Mouse (Mus musculus): ENCODE measurements around the gene Mtg1.

Gene Mtg1

GRCm38 (mm10) chr7:140137135-140138020 lies at the start of gene Mtg1:
TSS of gene Mtg1 (plus strand) at chr7:140137564.
- peak; percentile 96 to 98 for DNase-seq

- no peak for DNase-seq
Observed at GRCm38 (mm10) chr7:140090601-140091000, 46.8 kb upstream of the Mtg1 start.

- DNase-seq, result no peak
Observed at GRCm38 (mm10) chr7:140092924-140093528, 44.3 kb upstream of the Mtg1 start, which contains the start of gene Prap1. TSS of gene Prap1 (plus strand) at chr7:140093395.

- no peak for DNase-seq
Observed at GRCm38 (mm10) chr7:140094954-140095353, 42.4 kb upstream of the Mtg1 start.

GRCm38 (mm10) chr7:140095556-140095955 lies 41.8 kb upstream of the Mtg1 start:
- no peak for DNase-seq

GRCm38 (mm10) chr7:140096055-140096454 lies 41.3 kb upstream of the Mtg1 start:
- no peak for DNase-seq

GRCm38 (mm10) chr7:140098466-140098865 lies 38.9 kb upstream of the Mtg1 start:
- no peak for DNase-seq

- no peak for DNase-seq
Observed at GRCm38 (mm10) chr7:140101498-140101897, 35.9 kb upstream of the Mtg1 start.

DNA sequence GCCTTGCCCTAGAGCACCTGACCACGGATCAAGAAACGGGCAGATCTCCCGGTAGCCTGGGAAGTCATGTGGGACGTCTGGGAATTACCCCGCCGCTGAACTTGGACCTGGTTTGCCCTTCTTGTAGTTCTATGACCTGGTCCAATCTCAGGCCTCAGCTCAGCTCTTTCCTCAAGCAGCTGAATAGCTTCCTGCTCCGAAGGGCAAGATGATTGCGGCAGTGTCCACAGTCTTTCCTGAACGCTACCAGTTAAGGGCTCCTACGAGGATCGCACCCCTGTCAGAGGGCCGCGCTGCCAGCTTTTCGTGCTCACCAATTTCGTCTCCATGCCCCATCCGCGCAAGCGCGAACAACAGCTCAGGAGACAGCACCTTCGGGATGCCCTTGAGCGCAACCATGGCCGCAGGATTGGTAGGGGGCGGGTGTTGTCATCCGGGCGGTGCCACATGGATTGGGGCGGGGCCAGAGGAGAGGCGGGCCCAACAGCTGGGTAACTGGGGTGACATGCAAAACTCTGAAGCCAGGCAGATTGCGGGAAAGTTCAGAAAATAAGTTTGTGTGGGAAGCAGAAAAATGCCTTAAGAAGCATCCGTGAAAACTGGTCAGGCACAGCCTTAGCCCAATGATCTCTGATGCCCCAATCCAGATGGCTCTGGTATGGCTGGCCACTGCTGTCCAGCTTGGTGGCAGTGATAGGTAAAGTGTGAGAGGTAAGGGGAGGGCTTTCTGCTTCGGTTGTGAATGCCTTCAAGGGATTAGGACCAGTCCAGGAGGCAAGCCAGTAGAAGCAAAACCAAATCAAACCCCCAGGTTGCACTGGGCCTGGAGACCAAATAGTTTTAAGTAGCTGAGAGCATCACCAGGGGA lies 35.1 kb upstream of the Mtg1 start, which contains the start of gene Fuom:
Fuom (minus strand) TSS at position 449 of the 868 bp plus-strand sequence.
- DNase-seq, result peak; percentile 84 to 85

DNA sequence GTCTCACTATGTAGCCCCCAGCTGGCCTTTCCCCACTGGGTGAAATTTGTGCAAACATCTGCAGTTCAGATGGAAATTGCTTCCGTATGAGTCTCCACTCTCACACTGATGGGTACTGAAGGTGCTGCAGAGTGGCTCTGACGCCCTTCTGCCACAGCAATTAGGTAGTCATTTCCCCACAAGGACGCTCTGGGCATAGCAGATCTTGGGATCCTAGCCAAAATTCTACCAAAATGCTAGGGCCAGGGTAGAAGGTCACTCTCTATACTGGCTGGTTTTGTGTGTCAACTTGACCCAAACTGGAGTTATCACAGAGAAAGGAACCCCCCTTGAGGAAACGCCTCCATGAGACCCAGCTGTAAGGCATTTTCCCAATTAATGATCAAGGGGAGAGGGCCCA lies 33.4 kb upstream of the Mtg1 start:
- no peak for DNase-seq

- DNase-seq, result no peak
Observed at GRCm38 (mm10) chr7:140111943-140112342, 25.4 kb upstream of the Mtg1 start.

DNA sequence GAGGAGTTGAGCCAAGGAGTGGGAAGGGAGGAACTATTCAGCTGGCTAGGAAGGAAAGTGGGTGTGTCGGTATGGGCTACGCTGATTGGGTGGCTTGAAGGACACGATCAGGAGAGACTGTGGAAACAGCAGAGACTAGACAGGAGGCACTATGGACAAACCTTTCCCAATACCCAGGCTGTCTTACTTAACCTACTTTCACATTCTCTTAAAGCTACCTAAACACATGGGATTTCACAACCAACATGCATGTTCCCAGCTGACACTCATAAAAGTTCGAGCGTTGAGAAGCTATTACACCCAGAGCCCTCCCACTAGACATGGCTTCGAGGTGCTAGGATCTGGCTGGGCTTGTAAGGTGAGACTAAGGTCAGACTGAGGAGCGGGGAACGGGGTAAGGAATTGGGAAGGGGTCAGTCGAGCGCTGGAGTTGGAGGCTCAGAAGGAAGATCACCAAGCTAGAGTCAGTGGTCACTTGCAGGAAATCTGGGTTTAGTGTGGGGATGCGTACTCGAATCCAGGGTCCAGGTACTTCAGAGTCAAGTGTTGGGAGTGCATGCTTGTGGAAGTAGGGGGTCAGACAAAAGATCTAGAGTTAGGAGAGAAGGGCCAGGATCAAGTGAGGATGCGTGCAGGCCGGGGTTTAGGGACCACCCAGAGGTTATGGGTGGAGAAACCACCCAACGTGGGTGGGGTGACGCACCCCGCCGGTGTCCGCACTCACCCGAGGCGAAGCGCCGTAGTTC lies 21.6 kb upstream of the Mtg1 start, which contains the start of gene Paox:
Paox (plus strand) TSS at position 217 of the 746 bp plus-strand sequence.
- peak in 1 of 2 experiments; percentile 9 for DNase-seq

DNA sequence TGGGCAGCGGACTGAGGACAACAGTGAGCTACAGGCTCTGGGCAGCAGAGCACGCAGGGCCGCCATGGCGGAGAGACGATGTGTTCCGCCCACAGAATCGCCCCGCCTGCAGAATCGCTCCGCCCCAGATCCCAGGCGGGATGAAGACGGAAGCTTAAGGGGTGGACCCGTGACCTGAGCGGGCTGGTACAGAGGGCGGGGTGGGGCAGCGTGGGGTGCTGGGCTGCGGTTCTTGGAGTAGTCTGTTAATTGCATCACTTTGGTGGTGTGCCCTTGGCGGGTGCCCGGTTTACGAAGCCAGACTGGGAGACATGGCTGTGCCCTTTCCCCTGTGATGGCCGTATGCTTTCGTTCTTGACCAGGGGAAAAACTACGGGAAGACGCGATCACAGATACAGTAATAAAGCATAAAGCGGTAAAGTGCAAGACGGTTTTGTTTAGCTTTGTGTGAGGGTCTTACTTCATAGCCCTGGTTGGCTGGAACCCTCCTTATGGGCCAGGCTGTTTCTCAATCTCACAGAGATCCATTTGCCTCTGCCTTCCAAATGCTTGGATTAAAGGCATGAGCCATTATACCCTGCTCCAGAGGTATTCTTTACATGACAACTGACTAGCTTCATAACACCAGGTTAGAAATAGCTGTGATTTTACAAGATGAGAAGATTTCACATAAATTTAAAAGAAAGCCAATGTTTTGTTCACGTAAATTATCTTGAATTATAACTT lies 20.9 kb upstream of the Mtg1 start, which contains the start of gene Echs1:
Echs1 (minus strand) TSS at position 148 of the 726 bp plus-strand sequence.
- DNase-seq, result peak; percentile 90 to 92

DNA sequence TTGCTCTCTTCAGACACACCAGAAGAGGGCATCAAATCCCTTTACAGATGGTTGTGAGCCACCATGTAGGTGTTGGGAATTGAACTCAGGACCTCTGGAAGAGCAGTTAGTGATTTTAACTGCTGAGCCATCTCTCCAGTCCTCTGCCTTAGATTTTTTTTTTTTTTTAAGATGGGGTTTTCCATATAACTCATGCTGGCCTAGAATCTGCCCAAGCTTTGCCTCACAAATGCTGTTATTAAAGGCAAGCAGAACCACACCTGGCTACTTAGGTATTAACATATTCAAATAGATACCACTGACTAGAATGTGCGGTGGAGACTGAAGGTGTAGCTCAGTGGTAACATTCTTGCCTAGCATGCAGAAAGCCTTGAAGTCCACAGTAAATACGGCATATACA lies 16.9 kb upstream of the Mtg1 start:
- DNase-seq, result no peak

DNA sequence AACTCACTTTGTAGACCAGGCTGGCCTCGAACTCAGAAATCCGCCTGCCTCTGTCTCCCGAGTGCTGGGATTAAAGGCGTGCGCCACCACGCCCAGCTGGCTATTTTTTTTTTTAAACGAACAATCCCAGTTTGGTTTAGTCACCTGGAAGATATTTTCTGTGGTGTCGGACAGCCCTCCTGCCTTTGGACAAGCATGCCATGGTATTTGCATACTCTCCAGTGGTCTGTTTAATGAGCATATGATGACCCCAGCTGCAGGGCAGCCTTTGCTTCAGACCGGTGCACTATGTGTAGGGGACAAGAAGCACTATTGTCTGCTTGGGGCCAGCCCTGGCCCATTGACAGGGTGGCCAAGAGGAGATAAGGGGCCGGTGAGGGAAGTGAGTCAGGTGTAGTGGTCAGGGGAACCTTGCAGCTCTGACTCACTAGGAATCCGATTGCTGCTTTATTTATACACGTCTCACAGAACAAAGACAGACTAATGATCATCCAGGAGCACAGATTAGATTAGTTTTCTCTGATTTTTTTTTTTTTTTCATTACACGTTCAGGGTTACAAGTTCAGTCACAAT lies 15.9 kb upstream of the Mtg1 start:
- DNase-seq, result no peak

- no peak for DNase-seq
Observed at GRCm38 (mm10) chr7:140122765-140123164, 14.6 kb upstream of the Mtg1 start.

DNA sequence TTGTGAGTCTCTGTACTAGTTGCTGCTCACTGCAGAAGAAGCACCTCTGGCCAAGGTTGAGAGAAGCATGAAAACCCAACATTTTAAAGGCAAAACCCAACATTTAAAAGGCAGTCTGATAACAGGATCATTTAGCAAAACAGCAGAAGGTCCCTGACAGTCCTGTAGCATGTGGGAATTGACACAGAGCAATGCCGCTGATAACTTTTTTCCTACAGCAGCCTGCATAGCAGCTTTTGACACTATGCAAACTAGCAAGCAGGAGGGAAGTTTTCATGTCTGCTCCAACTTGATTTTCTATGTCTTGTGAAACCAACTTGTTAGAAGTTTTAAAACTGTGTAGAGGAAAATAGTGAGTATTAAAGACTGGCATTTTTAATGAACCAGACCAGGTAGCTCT lies 13.0 kb upstream of the Mtg1 start:
- DNase-seq, result no peak

- DNase-seq, result peak; percentile 92 to 95
Observed at GRCm38 (mm10) chr7:140125278-140126021, 11.9 kb upstream of the Mtg1 start.

DNA sequence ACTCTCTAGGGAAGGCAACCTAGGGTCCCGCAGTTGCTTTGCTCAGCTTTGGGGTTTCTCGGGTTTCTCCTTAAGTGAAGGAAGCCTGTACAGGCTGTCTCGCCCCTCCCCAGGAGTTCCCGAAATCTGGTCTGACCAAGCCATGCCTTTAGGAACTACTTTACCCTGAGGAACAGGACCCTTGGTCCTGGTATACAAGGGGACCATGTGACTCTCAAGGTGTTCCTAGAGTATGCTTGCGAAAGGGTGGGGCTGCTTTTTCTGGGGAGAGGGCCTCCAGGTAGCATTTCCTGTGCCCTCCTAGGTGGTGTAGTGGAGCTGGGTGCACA lies 11.4 kb upstream of the Mtg1 start:
- no peak for DNase-seq

- no peak for DNase-seq
Observed at GRCm38 (mm10) chr7:140126934-140127333, 10.4 kb upstream of the Mtg1 start.

All from B cell, adult 2 months (primary cell).